Mouse (Mus musculus) heart, embryonic 14.5 days (tissue): ENCODE measurements at regions not wholly inside any gene's neighbourhood (a gene's known extent, or its start where the extent isn't known, plus 50 kb on each side); places are given as distances from the start of the nearest gene placed in this dataset.

ENCODE experiments used
- ATAC-seq: fragments of 200-750 bp; cut with Nextera tagmentation; 2 replicates; pipeline ENCODE4 v1.8.0; 2017; ENCODE audit warnings: low read depth, moderate TSS enrichment; ENCODE audit not compliant: insufficient number of reproducible peaks, insufficient read depth, low FRiP score
- H3K27ac ChIP-seq, 2 experiments: fragments of 200-500 bp in 1 of 2; fragments of 300-500 bp in 1 of 2; sonication (generic) in 1 of 2; replicated peaks in 1 of 2; 2 replicates each; pipeline ENCODE4 v1.5.1; 2012 to 2014; ENCODE audit warnings: low read depth in 2 of 2, low read length in 2 of 2, control low read depth in 1 of 2, mild to moderate bottlenecking in 1 of 2, mixed read lengths in 1 of 2; ENCODE audit not compliant: control insufficient read depth in 1 of 2, insufficient read depth in 1 of 2
- H3K27me3 ChIP-seq: fragments of 300-500 bp; sonication (generic); 2 replicates; pipeline ENCODE4 v1.6.1; 2014; ENCODE audit warnings: mild to moderate bottlenecking, low read length, control low read depth; ENCODE audit not compliant: control insufficient read depth, insufficient read depth
- H3K36me3 ChIP-seq: fragments of 300-500 bp; sonication (generic); 2 replicates; pipeline ENCODE4 v1.6.1; 2014; ENCODE audit warnings: mild to moderate bottlenecking, control low read depth, low read length, mixed read lengths; ENCODE audit not compliant: control insufficient read depth, insufficient read depth
- H3K4me1 ChIP-seq, 2 experiments: fragments of 200-500 bp in 1 of 2; fragments of 300-500 bp in 1 of 2; sonication (generic) in 1 of 2; 2 replicates each; pipeline ENCODE4 v1.6.1; 2012 to 2014; ENCODE audit warnings: low read length in 2 of 2, control low read depth in 1 of 2, mixed read lengths in 1 of 2; ENCODE audit not compliant: control insufficient read depth in 2 of 2, insufficient read depth in 2 of 2
- H3K4me2 ChIP-seq: fragments of 300-500 bp; sonication (generic); 2 replicates; pipeline ENCODE4 v1.6.1; 2014; ENCODE audit warnings: mild to moderate bottlenecking, low read length
- H3K4me3 ChIP-seq, 2 experiments: fragments of 200-500 bp in 1 of 2; fragments of 300-500 bp in 1 of 2; sonication (generic) in 1 of 2; 2 replicates each; pipeline ENCODE4 v1.5.1; 2012 to 2014; ENCODE audit warnings: low read length in 2 of 2, mild to moderate bottlenecking in 2 of 2, control low read depth in 1 of 2, low read depth in 1 of 2, moderate library complexity in 1 of 2; ENCODE audit not compliant: control insufficient read depth in 1 of 2, insufficient read depth in 1 of 2
- H3K9ac ChIP-seq: fragments of 300-500 bp; sonication (generic); 2 replicates; pipeline ENCODE4 v1.6.1; 2014; ENCODE audit warnings: mild to moderate bottlenecking, low read length
- H3K9me3 ChIP-seq: fragments of 300-500 bp; sonication (generic); 2 replicates; pipeline ENCODE4 v1.6.1; 2016; ENCODE audit warnings: low read length, control low read depth; ENCODE audit not compliant: control insufficient read depth
- WGBS: fragments of 180-500 bp; shearing (Covaris S2); extraction: QIAGEN DNeasy Blood & Tissue Kit; methylation state at CpG from one replicate; pipeline ENCODE4 v1.1.7; 2014; 5-methylcytosine and 5-hydroxymethylcytosine counted together

GRCm38 (mm10) chr6:117323301-117323700 is 155.0 kb downstream of the Cxcl12 start:
- no peak for ATAC-seq
- no peak overlapping the region for H3K9ac ChIP-seq

GRCm38 (mm10) chr6:117323850-117324249 is 155.5 kb downstream of the Cxcl12 start:
- no peak overlapping the region for H3K9ac ChIP-seq
- no peak overlapping the region for H3K4me3 ChIP-seq
- no peaks in the 10 kb centered on the region for H3K27me3 ChIP-seq
- H3K9me3 ChIP-seq: no peaks in the 10 kb centered on the region
- peaks cover 13 to 21% of the 10 kb centered on the region in 2 experiments for H3K4me1 ChIP-seq
- H3K4me2 ChIP-seq: no peak overlapping the region
- no peak overlapping the region for H3K27ac ChIP-seq
- H3K36me3 ChIP-seq: no peaks in the 10 kb centered on the region
- 64% methylated on average over 3 of the region's 3 CpGs for WGBS
- no peak for ATAC-seq

More at GRCm38 (mm10) chr6:117323301-117323700, 155.0 kb downstream of the Cxcl12 start:
- no peaks in the 10 kb centered on the region for H3K27me3 ChIP-seq
- no peak overlapping the region for H3K27ac ChIP-seq
- H3K4me1 ChIP-seq: peaks cover 9 to 20% of the 10 kb centered on the region in 2 experiments
- H3K4me2 ChIP-seq: no peak overlapping the region
- H3K9me3 ChIP-seq: no peaks in the 10 kb centered on the region
- H3K4me3 ChIP-seq: no peak overlapping the region
- no peaks in the 10 kb centered on the region for H3K36me3 ChIP-seq

- Histone ChIP-seq H3K9ac (no peak overlapping the region), H3K27me3 (no peaks in the 10 kb centered on the region), H3K4me2 (no peak overlapping the region), H3K27ac (peak overlapping the region; percentile 55 to 83), H3K4me1 (peaks cover 27 to 33% of the 10 kb centered on the region in 2 experiments), H3K36me3 (no peaks in the 10 kb centered on the region), H3K9me3 (no peaks in the 10 kb centered on the region), H3K4me3 (no peak overlapping the region)
- ATAC-seq: 0 out of 2 replicates have a peak, but pooled peaks have one; percentile 56
- WGBS: 51% methylated on average over 18 of the region's 18 CpGs
Measured at GRCm38 (mm10) chr6:117326835-117327775, 158.8 kb downstream of the Cxcl12 start.

GRCm38 (mm10) chr6:117329164-117329939 is 161.0 kb downstream of the Cxcl12 start:
- no peaks in the 10 kb centered on the region for H3K36me3 ChIP-seq
- ATAC-seq: no peak
- H3K27me3 ChIP-seq: no peaks in the 10 kb centered on the region
- peaks cover 27 to 33% of the 10 kb centered on the region in 2 experiments for H3K4me1 ChIP-seq
- no peak overlapping the region for H3K9ac ChIP-seq
- H3K4me2 ChIP-seq: peak overlapping the region; percentile 7
- 18% methylated on average over 8 of the region's 8 CpGs for WGBS
- H3K27ac ChIP-seq: peak overlapping the region; percentile 44 to 55
- H3K9me3 ChIP-seq: no peaks in the 10 kb centered on the region
- no peak overlapping the region for H3K4me3 ChIP-seq

- no peak overlapping the region for H3K4me3 ChIP-seq
- no peak for ATAC-seq
- peaks cover 23 to 28% of the 10 kb centered on the region in 2 experiments for H3K4me1 ChIP-seq
- no peaks in the 10 kb centered on the region for H3K9me3 ChIP-seq
- H3K27me3 ChIP-seq: no peaks in the 10 kb centered on the region
- no peak overlapping the region for H3K9ac ChIP-seq
- no peaks in the 10 kb centered on the region for H3K36me3 ChIP-seq
- WGBS: 64% methylated on average over 6 of the region's 6 CpGs
- H3K4me2 ChIP-seq: no peak overlapping the region
- peak overlapping the region; percentile 12 to 41; a peak in 2 of 4 replicates for H3K27ac ChIP-seq
Measured at GRCm38 (mm10) chr6:117330198-117330597, 161.9 kb downstream of the Cxcl12 start.

GRCm38 (mm10) chr6:117330726-117331360 is 162.5 kb downstream of the Cxcl12 start:
- no peak for ATAC-seq
- H3K27ac ChIP-seq: 0 out of 4 replicates have a peak overlapping the region, but pooled peaks of 1 of the 2 experiments have one; percentile 9

GRCm38 (mm10) chr6:117332641-117333040 is 164.3 kb downstream of the Cxcl12 start:
- H3K36me3 ChIP-seq: no peaks in the 10 kb centered on the region
- no peak overlapping the region for H3K9ac ChIP-seq
- WGBS: 48% methylated on average over 6 of the region's 6 CpGs
- no peak overlapping the region for H3K27ac ChIP-seq
- H3K4me3 ChIP-seq: no peak overlapping the region
- H3K4me2 ChIP-seq: no peak overlapping the region
- no peaks in the 10 kb centered on the region for H3K9me3 ChIP-seq
- ATAC-seq: no peak
- H3K4me1 ChIP-seq: peaks cover 11 to 26% of the 10 kb centered on the region in 2 experiments
- no peaks in the 10 kb centered on the region for H3K27me3 ChIP-seq

More at GRCm38 (mm10) chr6:117330726-117331360, 162.5 kb downstream of the Cxcl12 start:
- no peaks in the 10 kb centered on the region for H3K9me3 ChIP-seq
- no peak overlapping the region for H3K4me2 ChIP-seq
- WGBS: 18% methylated on average over 5 of the region's 5 CpGs
- no peaks in the 10 kb centered on the region for H3K36me3 ChIP-seq
- H3K4me1 ChIP-seq: peaks cover 22 to 27% of the 10 kb centered on the region in 2 experiments
- H3K4me3 ChIP-seq: no peak overlapping the region
- no peaks in the 10 kb centered on the region for H3K27me3 ChIP-seq
- no peak overlapping the region for H3K9ac ChIP-seq
